Mouse (Mus musculus) spleen, postnatal 14 days (tissue): Measurements from ENCODE around the gene Higd1a.

Experiments used
- DNase-seq, 2 experiments: peaks; one replicate each; pipeline ENCODE4 v3.0.0; 2021 to 2022; ENCODE audit warnings: low spot score in 2 of 2

Gene Higd1a

GRCm38 (mm10) chr9:121838829-121839621, 19.1 kb downstream of the Higd1a start, which contains the start of gene Ccdc13:
Gene Ccdc13, minus strand, starts transcription at chr9:121839461.
- peak; percentile 41 to 56 for DNase-seq

- no peak for DNase-seq
Observed at GRCm38 (mm10) chr9:121838008-121838407, 20.2 kb downstream of the Higd1a start.

- DNase-seq: no peak
Observed at GRCm38 (mm10) chr9:121833825-121834224, 24.3 kb downstream of the Higd1a start.

GRCm38 (mm10) chr9:121830956-121831293, 27.2 kb downstream of the Higd1a start:
- DNase-seq: peak; percentile 39 to 77

GRCm38 (mm10) chr9:121830243-121830955, 27.8 kb downstream of the Higd1a start:
- peak in 1 of 2 experiments; percentile 22 for DNase-seq

- DNase-seq: no peak
Observed at GRCm38 (mm10) chr9:121829270-121829992, 28.7 kb downstream of the Higd1a start.

- DNase-seq: no peak
Observed at GRCm38 (mm10) chr9:121828314-121828713, 29.8 kb downstream of the Higd1a start.

- DNase-seq: no peak
Observed at GRCm38 (mm10) chr9:121826356-121826755, 31.8 kb downstream of the Higd1a start.

- no peak for DNase-seq
Observed at GRCm38 (mm10) chr9:121823991-121824390, 34.2 kb downstream of the Higd1a start.

- no peak for DNase-seq
Observed at GRCm38 (mm10) chr9:121823051-121823450, 35.1 kb downstream of the Higd1a start.

- DNase-seq: no peak
Observed at GRCm38 (mm10) chr9:121822585-121822991, 35.6 kb downstream of the Higd1a start.

GRCm38 (mm10) chr9:121820765-121821164, 37.4 kb downstream of the Higd1a start:
- DNase-seq: no peak

GRCm38 (mm10) chr9:121819771-121820471, 38.2 kb downstream of the Higd1a start:
- no peak for DNase-seq

GRCm38 (mm10) chr9:121819073-121819770, 38.9 kb downstream of the Higd1a start:
- DNase-seq: no peak

GRCm38 (mm10) chr9:121815183-121815582, 43.0 kb downstream of the Higd1a start:
- no peak for DNase-seq

- DNase-seq: no peak
Observed at GRCm38 (mm10) chr9:121810081-121810821, 47.9 kb downstream of the Higd1a start.

- no peak for DNase-seq
Observed at GRCm38 (mm10) chr9:121808511-121808910, 49.7 kb downstream of the Higd1a start.

GRCm38 (mm10) chr9:121807947-121808346, 50.2 kb downstream of the Higd1a start:
- DNase-seq: no peak

- no peak for DNase-seq
Observed at GRCm38 (mm10) chr9:121807546-121807945, 50.6 kb downstream of the Higd1a start.

- no peak for DNase-seq
Observed at GRCm38 (mm10) chr9:121802747-121803146, 55.4 kb downstream of the Higd1a start.
